Mouse (Mus musculus) MEL (cell line): Measurements from ENCODE around the gene Ell2. TPM values are rescaled to one million over a fixed set of nuclear protein-coding genes. Genes with fewer than 3 reads are reported as not detected.

Experiments used
- DNase-seq: peaks from one replicate; pipeline ENCODE4 v3.0.0; 2011; ENCODE audit warnings: low read depth, low spot score
- H3K27ac ChIP-seq: 2 replicates; pipeline ENCODE4 v1.5.1; 2012; ENCODE audit warnings: low read depth, mild to moderate bottlenecking, control low read depth, low read length, moderate library complexity; ENCODE audit not compliant: control insufficient read depth
- H3K27me3 ChIP-seq, 2 experiments: fragments of 150-350 bp in 1 of 2; sonication (generic) in 1 of 2; 2 replicates each; pipeline ENCODE4 v1.6.1; 2012; ENCODE audit warnings: low read length in 2 of 2, mild to moderate bottlenecking in 2 of 2, improper control_type of control experiment in 1 of 2, moderate library complexity in 1 of 2; ENCODE audit not compliant: insufficient read depth in 2 of 2, control insufficient read depth in 1 of 2
- H3K36me3 ChIP-seq, 2 experiments: 2 replicates each; pipeline ENCODE4 v1.6.1; 2012 to 2014; ENCODE audit warnings: low read length in 2 of 2, improper control_type of control experiment in 1 of 2, inconsistent platforms in 1 of 2, mild to moderate bottlenecking in 1 of 2; ENCODE audit not compliant: insufficient read depth in 2 of 2, control insufficient read depth in 1 of 2
- H3K4me1 ChIP-seq, 2 experiments: fragments of 150-350 bp in 1 of 2; sonication (generic) in 1 of 2; 2 replicates each; pipeline ENCODE4 v1.6.1; 2012; ENCODE audit warnings: low read length in 2 of 2, improper control_type of control experiment in 1 of 2, mild to moderate bottlenecking in 1 of 2; ENCODE audit not compliant: insufficient read depth in 2 of 2, control insufficient read depth in 1 of 2
- H3K4me3 ChIP-seq, 2 experiments: fragments of 150-350 bp in 1 of 2; sonication (generic) in 1 of 2; 2 replicates each; pipeline ENCODE4 v1.5.1; 2012; ENCODE audit warnings: low read depth in 2 of 2, low read length in 2 of 2, mild to moderate bottlenecking in 2 of 2, moderate library complexity in 2 of 2, control low read depth in 1 of 2, improper control_type of control experiment in 1 of 2; ENCODE audit not compliant: control insufficient read depth in 1 of 2, insufficient read depth in 1 of 2
- H3K79me2 ChIP-seq: 2 replicates; pipeline ENCODE4 v1.6.1; 2012; ENCODE audit warnings: mild to moderate bottlenecking, low read length, moderate library complexity; ENCODE audit not compliant: control insufficient read depth, poor library complexity, insufficient read depth
- H3K9ac ChIP-seq: 2 replicates; pipeline ENCODE4 v1.6.1; 2012; ENCODE audit warnings: low read depth, mild to moderate bottlenecking, control low read depth, low read length, moderate library complexity; ENCODE audit not compliant: control insufficient read depth, poor library complexity, severe bottlenecking
- H3K9me3 ChIP-seq: fragments of 150-350 bp; sonication (generic); replicated peaks from 2 replicates; pipeline ENCODE4 v1.6.1; 2012; ENCODE audit warnings: mild to moderate bottlenecking, low read length, improper control_type of control experiment, moderate library complexity; ENCODE audit not compliant: insufficient read depth
- BHLHE40 ChIP-seq: IDR thresholded peaks from 2 replicates; pipeline ENCODE4 v1.6.1; 2012; ENCODE audit warnings: low read depth, mild to moderate bottlenecking, inconsistent platforms, low read length, improper control_type of control experiment, borderline replicate concordance
- CHD1 ChIP-seq: IDR thresholded peaks from 2 replicates; pipeline ENCODE4 v1.6.1; 2012; ENCODE audit warnings: low read depth, mild to moderate bottlenecking, inconsistent platforms, low read length, improper control_type of control experiment
- CHD2 ChIP-seq: IDR thresholded peaks from 2 replicates; pipeline ENCODE4 v1.6.1; 2011; ENCODE audit warnings: low read length, improper control_type of control experiment
- CTCF ChIP-seq, 3 experiments: IDR thresholded peaks in 2 of 3; conservative IDR thresholded peaks in 1 of 3; 2 replicates each; pipeline ENCODE4 v1.5.1; 2011 to 2012; ENCODE audit warnings: low read length in 3 of 3, low read depth in 2 of 3, mild to moderate bottlenecking in 2 of 3, improper control_type of control experiment in 1 of 3, inconsistent platforms in 1 of 3, mixed read lengths in 1 of 3, moderate library complexity in 1 of 3; ENCODE audit not compliant: control insufficient read depth in 1 of 3, insufficient read depth in 1 of 3, poor library complexity in 1 of 3, severe bottlenecking in 1 of 3
- ETS1 ChIP-seq: IDR thresholded peaks from 2 replicates; pipeline ENCODE4 v1.6.1; 2012; ENCODE audit warnings: low read depth, mild to moderate bottlenecking, inconsistent platforms, low read length, improper control_type of control experiment, moderate library complexity
- GABPA ChIP-seq: IDR thresholded peaks from 2 replicates; pipeline ENCODE4 v1.6.1; 2012; ENCODE audit warnings: low read depth, mild to moderate bottlenecking, inconsistent platforms, low read length, improper control_type of control experiment, moderate library complexity
- GATA1 ChIP-seq: IDR thresholded peaks from 2 replicates; pipeline ENCODE4 v1.6.1; 2011; ENCODE audit warnings: low read depth, low read length, improper control_type of control experiment
- HCFC1 ChIP-seq: IDR thresholded peaks from 2 replicates; pipeline ENCODE4 v1.6.1; 2012; ENCODE audit warnings: low read depth, mild to moderate bottlenecking, inconsistent platforms, low read length, improper control_type of control experiment, moderate library complexity
- KAT2A ChIP-seq: conservative IDR thresholded peaks from 2 replicates; pipeline ENCODE4 v1.6.1; 2012; ENCODE audit warnings: low read depth, low read length, improper control_type of control experiment, inconsistent platforms
- MAX ChIP-seq: IDR thresholded peaks from 2 replicates; pipeline ENCODE4 v1.6.1; 2011; ENCODE audit warnings: low read length, improper control_type of control experiment
- MXI1 ChIP-seq: IDR thresholded peaks from 2 replicates; pipeline ENCODE4 v1.6.1; 2011; ENCODE audit warnings: mild to moderate bottlenecking, low read depth, low read length, improper control_type of control experiment
- NELFE ChIP-seq: IDR thresholded peaks from 2 replicates; pipeline ENCODE4 v1.6.1; 2011; ENCODE audit warnings: low read depth, low read length, improper control_type of control experiment
- NRF1 ChIP-seq: IDR thresholded peaks from 2 replicates; pipeline ENCODE4 v1.6.1; 2014; ENCODE audit warnings: low read depth, mild to moderate bottlenecking, inconsistent platforms, low read length, improper control_type of control experiment, moderate library complexity; ENCODE audit not compliant: poor library complexity, insufficient read depth, severe bottlenecking
- POLR2A ChIP-seq, 2 experiments: IDR thresholded peaks; 2 replicates each; pipeline ENCODE4 v1.6.1; 2011 to 2012; ENCODE audit warnings: low read length in 2 of 2, mild to moderate bottlenecking in 2 of 2, control low read depth in 1 of 2, improper control_type of control experiment in 1 of 2, low read depth in 1 of 2, moderate library complexity in 1 of 2; ENCODE audit not compliant: control insufficient read depth in 1 of 2, insufficient read depth in 1 of 2, poor library complexity in 1 of 2
- POLR2AphosphoS2 ChIP-seq: IDR thresholded peaks from 2 replicates; pipeline ENCODE4 v1.6.1; 2011; ENCODE audit warnings: low read length, improper control_type of control experiment
- POLR2AphosphoS5 ChIP-seq: IDR thresholded peaks from 2 replicates; pipeline ENCODE4 v1.6.1; 2012; ENCODE audit warnings: low read depth, borderline replicate concordance, mild to moderate bottlenecking, inconsistent platforms, low read length, moderate library complexity, mixed read lengths
- RAD21 ChIP-seq: IDR thresholded peaks from 2 replicates; pipeline ENCODE4 v1.6.1; 2011; ENCODE audit warnings: mild to moderate bottlenecking, low read depth, low read length, improper control_type of control experiment
- SMC3 ChIP-seq: IDR thresholded peaks from 2 replicates; pipeline ENCODE4 v1.6.1; 2011; ENCODE audit warnings: low read depth, low read length, improper control_type of control experiment
- TAL1 ChIP-seq: IDR thresholded peaks from 2 replicates; pipeline ENCODE4 v1.6.1; 2012; ENCODE audit warnings: mild to moderate bottlenecking, inconsistent platforms, low read length, moderate library complexity, mixed read lengths
- TBP ChIP-seq: IDR thresholded peaks from 2 replicates; pipeline ENCODE4 v1.8.0; 2011; ENCODE audit warnings: low read depth, low read length, improper control_type of control experiment
- ZKSCAN1 ChIP-seq: IDR thresholded peaks from 2 replicates; pipeline ENCODE4 v1.6.1; 2012; ENCODE audit warnings: low read depth, mild to moderate bottlenecking, inconsistent platforms, low read length, improper control_type of control experiment, moderate library complexity
- ZNF384 ChIP-seq: IDR thresholded peaks from 2 replicates; pipeline ENCODE4 v1.6.1; 2012; ENCODE audit warnings: low read depth, mild to moderate bottlenecking, inconsistent platforms, low read length, improper control_type of control experiment
- polyA plus RNA-seq, 2 experiments: library from polyadenylated mRNA; stranded (reverse) in 1 of 2; unstranded in 1 of 2; fragments of >175 nt in 1 of 2; fragments of >200 nt in 1 of 2; gene quantifications; 2 replicates each; pipeline versions ENCODE4 v1.2.1 to v1.2.4; 2012; ENCODE audit warnings: low replicate concordance in 2 of 2, low read depth in 1 of 2; ENCODE audit not compliant: insufficient read length in 2 of 2, insufficient read depth in 1 of 2, missing spikeins in 1 of 2
- total RNA-seq: library from RNA; depleted of rRNA; stranded (reverse); fragments of 300-350 nt; gene quantifications from 2 replicates; pipeline ENCODE4 v1.2.3, GENCODE M21; 2012

Ell2 gene
- total and polyA plus RNA-seq, 3 experiments: 25.0 to 77.1 (median 52.5) TPM

GRCm38 (mm10) chr13:75818486-75818885 is 111.9 kb downstream of the Ell2 start:
- Histone ChIP-seq H3K4me1 (peaks cover 3 to 7% of the 10 kb centered on the region in 2 experiments; a peak in 3 of 4 replicates), H3K36me3 (peaks cover 0 to 10% of the 10 kb centered on the region in 2 experiments; a peak in 2 of 4 replicates), H3K27me3 (no peaks in the 10 kb centered on the region), H3K4me3 (no peak overlapping the region), H3K79me2 (no peaks in the 10 kb centered on the region), H3K27ac (no peak overlapping the region), H3K9me3 (no peaks in the 10 kb centered on the region), H3K9ac (no peak overlapping the region)
- no peak for DNase-seq
- TF ChIP-seq ZNF384 (no peak), GATA1 (no peak), CHD2 (no peak)

- Histone ChIP-seq H3K9ac (no peak overlapping the region), H3K79me2 (no peaks in the 10 kb centered on the region), H3K4me1 (peaks cover 3 to 10% of the 10 kb centered on the region in 2 experiments; a peak in 3 of 4 replicates), H3K4me3 (no peak overlapping the region), H3K9me3 (no peaks in the 10 kb centered on the region), H3K27me3 (no peaks in the 10 kb centered on the region), H3K36me3 (peaks cover 0 to 10% of the 10 kb centered on the region in 2 experiments; a peak in 2 of 4 replicates), H3K27ac (no peak overlapping the region)
- TF ChIP-seq TAL1 (no peak), ETS1 (no peak), KAT2A (no peak), NELFE (no peak), POLR2A (IDR thresholded peaks at IDR 0.05; ENCODE audit: control insufficient read depth in 1 of 2, insufficient read depth in 1 of 2, low read depth in 1 of 2, low read length in 2 of 2, poor library complexity in 1 of 2) (no peak), SMC3 (no peak), MAX (no peak), POLR2AphosphoS5 (no peak), RAD21 (no peak), CHD2 (no peak), NRF1 (no peak), ZKSCAN1 (no peak), TBP (no peak), HCFC1 (no peak), CHD1 (no peak), POLR2AphosphoS2 (no peak), BHLHE40 (no peak), CTCF (IDR thresholded peaks at IDR 0.05 in 2 of 3, conservative IDR thresholded peaks at IDR 0.05 in 1 of 3; ENCODE audit: control insufficient read depth in 1 of 3, insufficient read depth in 1 of 3, low read depth in 2 of 3, low read length in 3 of 3, poor library complexity in 1 of 3, severe bottlenecking in 1 of 3) (no peak), GABPA (no peak), MXI1 (no peak)
- DNase-seq: no peak
These were observed 112.6 kb downstream of the Ell2 start for GRCm38 (mm10) chr13:75818945-75819706.
